Mouse (Mus musculus) kidney, postnatal 36 days (tissue): ENCODE measurements at regions not wholly inside any gene's neighbourhood (a gene's known extent, or its start where the extent isn't known, plus 50 kb on each side); places are given as distances from the start of the nearest gene placed in this dataset.
A peak's percentile ranks its signal among the peaks of the same experiment; 100 is the strongest.

ENCODE experiments used
- DNase-seq, 2 experiments: peaks; one replicate each; pipeline ENCODE4 v3.0.0; 2021 to 2022; ENCODE audit warnings: mixed read lengths in 2 of 2

- peak; percentile 6 to 46 for DNase-seq
Observed at GRCm38 (mm10) chr1:77748483-77749465, 233.9 kb upstream of the Epha4 start.

- DNase-seq = no peak
Observed at GRCm38 (mm10) chr1:77732099-77732498, 217.2 kb upstream of the Epha4 start.

- DNase-seq = no peak
Observed at GRCm38 (mm10) chr1:77727561-77727960, 212.7 kb upstream of the Epha4 start.

DNA sequence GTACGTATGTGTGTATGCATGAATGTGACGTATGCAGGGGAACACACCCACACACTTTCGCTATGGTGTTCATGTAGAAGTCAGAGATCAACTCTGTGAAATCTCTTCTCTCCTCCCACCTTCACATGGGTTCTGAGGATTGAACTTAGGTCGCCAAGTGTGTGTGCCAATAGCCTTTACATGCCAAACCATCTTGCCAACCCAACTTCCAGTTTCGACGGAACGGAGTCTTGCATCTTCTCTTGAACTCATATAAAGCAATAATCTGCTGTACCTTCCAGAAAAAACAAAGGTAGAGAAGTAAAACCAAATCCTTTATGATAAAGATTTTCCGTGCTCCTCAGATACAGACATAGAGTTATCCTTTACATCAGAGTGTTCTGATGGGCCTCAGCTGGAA lies 208.4 kb upstream of the Epha4 start:
- no peak for DNase-seq

DNA sequence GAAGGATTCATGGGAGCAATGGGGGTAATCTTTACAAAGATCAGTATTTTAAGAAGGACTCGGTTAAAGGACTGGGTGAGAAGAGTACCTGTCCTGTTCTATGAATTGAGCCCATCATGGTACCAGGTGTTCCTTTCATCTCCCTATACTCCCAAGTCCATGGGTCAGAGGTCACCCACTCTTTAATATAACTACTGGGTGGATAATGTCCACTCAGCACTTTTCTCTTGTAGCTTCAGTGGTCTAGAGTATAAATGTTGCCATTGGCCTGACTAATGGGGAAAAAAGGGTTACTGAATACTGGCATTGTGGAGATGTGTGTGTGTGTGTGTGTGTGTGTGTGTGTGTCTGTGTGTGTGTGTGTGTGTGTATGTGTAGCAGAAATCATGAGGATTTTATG lies 206.0 kb upstream of the Epha4 start:
- no peak for DNase-seq

- DNase-seq = no peak
Observed at GRCm38 (mm10) chr1:77713001-77713400, 198.1 kb upstream of the Epha4 start.

DNA sequence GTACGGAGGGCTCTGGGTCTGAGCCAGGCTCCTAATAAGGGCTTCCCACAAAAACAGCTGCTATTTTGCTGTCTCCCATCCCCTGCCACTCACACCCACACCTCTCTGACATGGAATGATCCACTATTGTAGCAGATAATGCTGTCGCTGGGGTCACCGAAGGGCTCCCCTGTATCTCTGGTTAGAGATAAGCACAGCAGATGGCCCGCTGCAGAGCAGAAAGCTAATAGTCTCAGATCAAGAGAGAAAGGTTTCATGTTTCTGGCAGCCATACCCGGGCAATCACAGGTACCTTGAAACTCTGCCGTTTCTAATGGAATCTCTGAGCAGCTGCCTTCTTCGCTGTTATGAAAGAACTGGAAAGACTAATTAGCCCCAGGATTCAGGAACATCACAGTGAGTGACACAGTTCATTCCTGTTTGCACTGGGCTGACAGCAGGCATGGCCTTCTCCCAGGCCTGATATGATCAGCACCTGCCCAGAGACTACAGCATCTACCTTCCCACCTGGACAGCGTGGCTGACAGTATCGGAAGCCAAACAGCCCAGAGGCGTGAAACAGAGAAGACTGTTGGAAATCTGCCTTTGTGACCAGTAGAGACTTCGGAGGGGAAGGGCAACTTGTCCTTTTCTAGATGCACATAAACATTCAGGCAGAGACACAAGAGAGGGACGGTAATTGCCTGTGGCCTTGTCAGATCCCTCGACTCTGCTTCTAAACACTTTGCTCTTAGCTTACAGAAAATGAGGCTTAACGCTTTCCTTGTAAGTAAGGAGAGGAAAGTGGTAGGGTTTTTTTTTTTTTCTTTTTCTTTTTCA lies 193.5 kb upstream of the Epha4 start:
- no peak for DNase-seq

GRCm38 (mm10) chr1:77695228-77696018 lies 180.5 kb upstream of the Epha4 start:
- DNase-seq = no peak

DNA sequence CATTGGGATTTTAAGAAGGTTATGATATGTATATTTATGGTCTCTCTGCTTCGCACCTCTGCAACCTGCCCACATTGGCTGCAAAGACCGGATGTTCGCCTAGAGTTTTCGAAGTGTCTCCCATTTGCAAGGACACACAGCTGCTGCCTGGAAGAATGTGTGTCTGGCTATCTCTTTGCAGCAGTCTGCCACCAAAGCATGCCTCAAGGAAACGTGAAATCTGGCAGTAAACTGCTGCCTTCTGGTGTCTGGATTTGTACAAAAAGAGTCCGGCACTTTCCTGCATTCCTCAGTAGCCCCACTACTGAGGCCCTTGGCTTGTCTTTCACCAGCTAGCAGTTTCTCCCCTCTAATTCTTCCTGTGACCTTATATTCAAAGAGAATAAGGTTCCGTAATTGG lies 148.5 kb upstream of the Epha4 start:
- DNase-seq = no peak

DNA sequence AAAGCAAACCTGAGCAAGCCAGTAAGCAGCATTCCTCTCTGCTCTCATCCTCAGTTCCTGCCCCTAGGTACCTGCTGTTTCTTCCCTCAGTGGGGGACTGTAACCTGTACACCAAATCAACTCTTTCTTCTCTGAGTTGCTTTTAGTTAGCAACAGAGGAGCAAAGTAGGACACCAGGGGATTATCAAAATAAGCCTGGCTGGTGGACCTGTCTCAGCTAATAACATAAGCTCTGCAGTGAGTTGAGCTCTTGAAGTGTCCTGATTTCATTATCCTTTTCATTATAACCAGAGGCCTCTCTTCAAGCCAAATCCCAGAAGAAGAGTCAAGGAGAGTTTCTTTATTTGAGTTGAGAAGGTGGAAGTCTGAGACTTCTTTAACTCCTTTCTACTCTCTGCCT lies 145.5 kb upstream of the Epha4 start:
- DNase-seq = no peak

GRCm38 (mm10) chr1:77637025-77637424 lies 122.1 kb upstream of the Epha4 start:
- DNase-seq = no peak

DNA sequence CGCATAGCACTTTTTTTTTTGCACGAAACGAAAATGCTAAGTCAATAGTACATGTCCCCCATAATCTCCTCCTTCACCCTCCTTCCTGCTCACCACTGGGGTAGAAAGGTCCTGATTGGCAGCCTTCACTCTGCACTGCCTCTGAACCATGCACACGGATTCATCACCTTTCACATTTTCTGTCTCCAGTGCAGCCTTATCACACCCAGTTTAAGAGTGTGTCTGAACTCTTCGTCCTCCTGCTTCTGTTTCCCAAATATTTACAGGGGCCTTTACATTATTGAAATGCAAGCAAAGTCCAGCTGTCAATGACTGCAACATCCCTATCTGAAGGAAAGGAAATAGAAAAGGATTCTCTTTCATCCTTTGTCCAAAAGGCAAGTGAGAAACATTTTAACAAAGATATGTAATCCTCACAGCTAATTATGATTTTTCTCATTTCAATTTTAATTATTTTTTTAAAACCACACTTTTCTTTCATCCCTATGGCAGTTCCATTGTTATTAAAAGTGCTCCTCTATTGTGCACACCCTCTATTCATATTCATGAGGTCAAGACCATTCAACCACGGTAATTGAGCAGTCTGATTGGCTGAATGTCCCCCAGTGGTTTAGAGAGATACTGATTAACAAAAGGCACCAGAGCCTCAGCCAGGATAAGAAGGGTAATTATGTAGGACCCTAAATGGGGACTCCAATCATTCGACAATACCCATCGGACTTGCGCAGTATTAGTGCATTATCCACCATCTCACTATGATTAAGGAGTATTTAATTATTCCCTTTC lies 114.8 kb upstream of the Epha4 start:
- DNase-seq = no peak

DNA sequence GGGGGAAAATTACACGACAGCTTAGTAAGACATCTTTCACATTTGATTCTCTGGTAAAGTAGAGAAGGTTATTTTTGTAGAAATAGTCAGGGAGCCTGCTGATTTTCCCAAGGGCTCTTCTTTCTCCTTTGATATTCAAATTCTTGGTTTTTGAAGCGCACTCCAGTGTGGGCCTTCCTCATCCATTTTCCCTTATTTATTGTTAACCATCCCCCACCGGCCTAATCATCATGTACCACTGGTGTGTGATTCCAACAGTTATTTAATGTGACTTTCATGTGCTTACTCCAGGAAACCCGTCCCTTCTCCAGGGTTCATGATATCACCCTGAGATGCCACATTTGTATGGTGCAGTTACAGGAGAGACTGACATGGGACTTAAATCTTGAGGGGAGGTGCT lies 114.0 kb upstream of the Epha4 start:
- DNase-seq = no peak

GRCm38 (mm10) chr1:77617490-77617889 lies 102.6 kb upstream of the Epha4 start:
- no peak for DNase-seq

DNA sequence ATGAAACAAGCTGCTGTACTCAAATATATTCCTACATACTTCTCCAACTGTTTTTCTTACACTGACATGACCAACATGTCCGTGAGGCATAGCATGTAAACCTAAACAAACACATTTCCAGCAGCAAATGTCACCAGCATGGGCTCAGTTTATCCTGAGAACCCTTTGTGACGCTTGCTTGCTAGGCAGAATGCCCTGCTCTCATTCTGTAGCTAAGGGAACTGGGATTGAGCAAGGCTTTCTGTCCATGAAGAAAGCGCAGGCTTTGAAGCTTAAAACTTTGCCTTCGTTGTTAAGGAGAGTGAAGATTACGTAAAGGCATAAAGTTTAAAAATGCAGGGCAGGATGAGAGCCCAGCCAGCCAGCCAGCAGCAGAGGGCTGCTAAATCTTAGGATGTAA lies 85.6 kb upstream of the Epha4 start:
- no peak for DNase-seq

DNA sequence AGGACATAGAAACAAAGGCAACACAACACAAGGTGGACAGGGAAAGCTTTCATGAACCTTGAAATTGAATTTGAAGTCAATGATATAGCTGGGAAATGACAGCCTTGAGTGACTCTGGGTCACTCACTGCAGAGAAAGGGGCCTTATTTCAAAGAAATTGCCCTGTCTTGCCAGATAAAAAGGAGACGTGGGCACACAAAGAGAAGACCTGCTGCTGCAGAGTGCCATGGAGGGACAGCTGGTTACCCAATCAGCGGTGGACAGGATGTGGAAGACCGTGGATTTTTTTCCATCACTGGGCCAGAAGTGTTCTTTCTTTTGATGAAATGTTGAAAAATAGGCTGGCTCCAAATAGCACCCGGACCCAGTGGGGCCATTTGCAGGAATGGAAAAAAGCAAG lies 77.8 kb upstream of the Epha4 start:
- DNase-seq = no peak

GRCm38 (mm10) chr1:77592248-77592647 lies 77.4 kb upstream of the Epha4 start:
- DNase-seq = no peak

DNA sequence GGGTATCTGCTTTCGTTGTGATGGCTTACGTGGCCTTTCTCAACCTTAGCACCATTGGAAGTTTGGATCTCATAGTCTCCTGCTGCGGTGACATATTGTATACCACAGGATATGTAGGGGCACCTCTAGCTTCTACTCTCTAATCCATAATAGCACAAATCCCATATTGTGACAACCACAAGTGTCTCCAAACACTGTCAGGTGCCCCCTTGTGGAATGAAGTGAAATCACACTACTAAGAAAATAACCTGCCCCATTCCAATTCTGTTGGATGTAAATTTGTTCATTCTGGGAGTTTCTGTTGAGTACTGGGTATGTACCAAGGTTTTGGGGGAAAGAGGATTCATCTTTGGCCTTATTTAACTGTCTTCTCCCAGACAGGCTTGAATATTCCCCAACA lies 74.5 kb upstream of the Epha4 start:
- DNase-seq = no peak

- DNase-seq = no peak
Observed at GRCm38 (mm10) chr1:77585520-77585919, 70.6 kb upstream of the Epha4 start.

DNA sequence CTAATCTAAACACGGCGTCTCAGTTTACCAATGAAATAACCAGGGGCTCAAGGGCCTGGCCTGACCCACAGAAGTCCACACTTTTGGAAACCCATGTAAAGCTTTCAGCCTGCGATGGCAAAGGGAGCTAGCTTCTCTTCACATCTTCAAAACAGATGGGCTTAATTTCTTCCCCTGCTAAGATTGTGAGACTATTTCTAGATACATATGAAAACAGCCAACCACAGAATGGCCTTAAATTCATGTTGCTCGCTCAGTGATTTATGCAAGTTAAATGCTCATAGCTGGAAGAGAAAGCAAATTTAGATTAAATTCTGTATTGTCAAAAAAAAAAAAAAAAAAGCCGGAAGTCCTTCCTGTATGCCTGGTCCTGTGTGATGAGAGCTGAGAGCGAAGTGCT lies 53.2 kb upstream of the Epha4 start:
- DNase-seq = no peak

- no peak for DNase-seq
Observed at GRCm38 (mm10) chr1:77567657-77568056, 52.8 kb upstream of the Epha4 start.
